Mouse (Mus musculus): ENCODE measurements around the gene Grrp1.
"Not testable (repeated sequence)": the region's sequence is repeated elsewhere in the genome, so short reads cannot be mapped to it uniquely, and the experiment has no call there.

GRCm38 (mm10) chr4:134296096-134296495 lies 42.2 kb upstream of the Grrp1 start:
- TF ChIP-seq CTCF (IDR thresholded peaks at IDR 0.05; ENCODE audit: control insufficient read depth, insufficient read depth, insufficient replicate concordance, low read depth, low read length); POLR2A (IDR thresholded peaks at IDR 0.05; ENCODE audit: control insufficient read depth, low read depth, low read length): not testable (repeated sequence)
